Mouse (Mus musculus) fibroblast of lung, adult 2 months (primary cell): ENCODE results near the gene Gpc2.

Source experiments
- DNase-seq: peaks from one replicate; pipeline ENCODE4 v3.0.0-alpha.2; 2011; ENCODE audit warnings: low read depth

Gene Gpc2

GRCm38 (mm10) chr5:138279585-138280424 lies at the start of gene Gpc2, which contains the start of the genes Gm43720 and Stag3:
Gpc2 (minus strand) TSS chr5:138280005.
Gm43720 (minus strand) TSS chr5:138279958.
Stag3 (plus strand) TSS chr5:138280240.
- DNase-seq = peak; percentile 97

GRCm38 (mm10) chr5:138312795-138313194 lies 33.0 kb upstream of the Gpc2 start:
- no peak for DNase-seq

DNA sequence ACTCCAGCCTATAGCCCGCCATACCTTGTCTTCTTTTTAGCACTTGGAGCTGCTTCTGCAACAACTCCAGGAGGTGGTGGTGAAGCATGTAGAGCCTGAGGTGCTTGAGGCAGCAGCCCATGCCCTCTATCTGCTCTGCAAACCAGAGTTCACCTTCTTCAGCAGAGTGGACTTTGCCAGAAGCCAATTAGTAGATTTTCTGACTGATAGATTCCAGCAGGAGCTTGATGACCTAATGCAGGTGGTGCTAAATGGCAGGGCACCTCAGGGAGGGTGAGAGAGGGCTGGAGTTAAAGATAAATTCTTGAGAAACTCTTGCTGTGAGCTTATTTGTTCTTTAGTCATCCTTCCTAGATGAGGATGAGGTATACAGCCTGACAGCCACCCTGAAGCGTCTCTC lies 19.8 kb upstream of the Gpc2 start:
- DNase-seq = no peak

GRCm38 (mm10) chr5:138294158-138294557 lies 14.4 kb upstream of the Gpc2 start:
- no peak for DNase-seq

GRCm38 (mm10) chr5:138291638-138292037 lies 11.8 kb upstream of the Gpc2 start:
- no peak for DNase-seq

DNA sequence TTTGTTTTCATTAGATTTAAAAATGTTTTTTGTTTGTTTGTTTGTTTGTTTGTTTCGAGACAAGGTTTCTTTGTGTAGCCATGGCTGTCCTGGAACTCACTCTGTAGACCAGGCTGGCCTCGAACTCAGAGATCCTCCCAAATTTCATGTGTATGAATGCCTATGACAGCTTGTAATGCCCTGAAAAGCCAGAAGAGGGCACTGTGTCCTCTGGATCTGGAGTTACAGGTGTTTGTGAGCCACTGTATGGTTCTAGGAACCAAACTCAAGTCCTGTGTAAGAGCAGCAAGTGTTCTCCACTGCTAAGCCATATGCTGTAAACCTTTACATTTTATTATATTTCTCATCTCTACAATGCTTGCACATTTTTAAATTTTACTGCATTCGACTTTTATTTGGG lies 8.1 kb upstream of the Gpc2 start:
- no peak for DNase-seq

DNA sequence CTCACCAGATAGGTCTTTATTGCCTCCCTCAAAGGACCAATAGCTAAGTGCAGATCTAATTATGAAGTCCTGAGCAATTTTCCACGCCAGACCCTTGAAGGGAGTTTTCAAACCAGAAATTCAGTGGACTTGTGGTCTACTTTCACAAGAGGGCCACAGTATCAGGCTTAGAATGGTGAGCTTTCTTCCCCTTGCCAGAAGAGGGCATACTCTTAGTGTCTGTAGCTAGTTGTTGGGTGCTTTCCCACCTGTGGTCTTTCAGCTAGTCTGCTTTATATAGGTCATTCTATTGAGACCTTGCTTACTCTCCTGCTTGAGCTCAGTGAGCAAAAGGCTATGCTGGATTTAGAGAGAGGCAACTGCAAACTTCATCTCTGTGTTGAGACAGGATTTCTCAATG lies 3.7 kb upstream of the Gpc2 start:
- no peak for DNase-seq

- DNase-seq = no peak
Measured at GRCm38 (mm10) chr5:138281798-138282197, 2.0 kb upstream of the Gpc2 start.

GRCm38 (mm10) chr5:138280829-138281228 lies 1.0 kb upstream of the Gpc2 start:
- no peak for DNase-seq

GRCm38 (mm10) chr5:138280425-138280768 lies 592 bp upstream of the Gpc2 start:
- no peak for DNase-seq

GRCm38 (mm10) chr5:138277994-138278393 lies 1.8 kb downstream of the Gpc2 start:
- DNase-seq = no peak

DNA sequence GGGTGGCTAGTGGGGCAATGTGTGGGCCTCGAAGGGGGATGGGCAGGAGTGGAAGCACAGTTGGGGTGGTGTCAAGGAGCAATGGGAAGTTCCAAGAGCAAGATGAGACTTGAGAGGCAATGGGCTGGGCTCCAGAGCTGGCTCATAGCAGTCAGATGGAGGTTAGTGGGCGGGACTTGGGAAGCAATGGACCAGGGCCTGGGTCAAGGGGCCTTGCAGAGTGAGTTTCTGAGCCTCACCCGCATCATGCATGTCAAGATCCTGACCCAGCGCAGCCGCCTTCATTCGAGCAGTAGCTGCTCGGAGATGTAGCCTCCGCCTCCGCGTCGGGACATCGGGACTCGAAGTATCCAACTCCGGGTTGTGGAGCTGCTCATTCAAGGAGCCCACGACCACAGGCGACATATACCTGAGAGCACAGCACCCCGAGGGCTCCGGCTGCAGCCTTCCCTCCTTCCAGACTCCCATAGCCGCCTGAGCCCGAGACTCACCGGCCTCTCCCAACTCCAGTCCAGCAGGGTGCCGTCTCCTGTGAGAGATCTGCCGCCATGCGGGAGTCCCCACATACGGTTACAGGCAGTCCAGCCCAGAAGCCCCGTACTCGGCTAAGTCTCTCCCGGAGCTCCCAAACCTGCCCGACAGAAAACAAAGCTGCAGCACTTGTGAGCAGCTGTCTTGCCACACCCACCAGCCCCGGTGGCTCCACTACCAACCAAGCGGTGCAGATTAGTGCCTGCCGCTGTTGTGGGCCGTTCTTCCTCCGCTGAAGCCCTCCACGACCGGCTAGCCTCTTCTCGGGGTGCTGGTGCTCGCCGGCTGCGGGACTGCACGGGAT lies 4.4 kb downstream of the Gpc2 start:
- no peak for DNase-seq

DNA sequence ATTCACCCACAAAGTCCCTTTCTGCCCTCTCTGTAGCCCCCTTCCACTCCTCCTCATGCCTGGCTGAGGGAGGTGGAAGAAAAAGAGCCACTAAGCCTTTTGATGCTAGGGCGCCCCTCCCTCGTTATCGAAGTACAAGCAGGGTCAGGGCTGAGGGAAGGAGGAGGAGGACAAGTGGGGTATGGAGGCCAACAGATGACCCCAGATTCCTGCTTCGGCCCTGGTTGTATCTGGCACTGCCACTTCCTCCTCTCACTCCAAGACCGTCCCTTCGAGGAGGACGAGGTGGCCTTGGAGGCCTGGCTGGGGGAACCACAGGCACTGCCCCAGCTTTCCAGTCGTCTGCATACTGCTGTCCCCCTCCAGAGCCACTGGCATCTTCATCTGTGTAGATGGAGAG lies 5.6 kb downstream of the Gpc2 start:
- DNase-seq = no peak

- DNase-seq = peak; percentile 45
Measured at GRCm38 (mm10) chr5:138272409-138272923, 7.3 kb downstream of the Gpc2 start, which contains the start of gene Gal3st4. Gal3st4 (minus strand) TSS chr5:138272840.

DNA sequence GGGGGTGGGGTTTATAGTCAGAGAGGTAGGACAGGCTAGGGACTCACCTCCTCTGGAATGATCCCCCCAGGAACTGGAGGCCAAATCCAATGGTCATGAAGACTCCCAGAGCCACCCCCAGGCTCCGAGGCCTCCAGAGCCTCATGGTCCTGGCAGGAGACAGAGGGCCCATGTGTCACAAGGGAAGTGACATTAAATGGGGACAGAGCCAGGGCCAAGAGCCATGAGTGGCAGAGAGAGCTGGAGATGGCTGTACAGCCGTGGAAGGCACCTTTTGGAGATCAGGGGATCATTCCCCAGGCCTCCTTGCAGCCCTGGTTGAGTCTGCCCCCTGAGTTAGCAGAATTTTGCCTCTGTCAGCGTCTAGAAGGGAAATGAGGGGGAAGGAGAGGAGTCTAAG lies 8.6 kb downstream of the Gpc2 start:
- no peak for DNase-seq

DNA sequence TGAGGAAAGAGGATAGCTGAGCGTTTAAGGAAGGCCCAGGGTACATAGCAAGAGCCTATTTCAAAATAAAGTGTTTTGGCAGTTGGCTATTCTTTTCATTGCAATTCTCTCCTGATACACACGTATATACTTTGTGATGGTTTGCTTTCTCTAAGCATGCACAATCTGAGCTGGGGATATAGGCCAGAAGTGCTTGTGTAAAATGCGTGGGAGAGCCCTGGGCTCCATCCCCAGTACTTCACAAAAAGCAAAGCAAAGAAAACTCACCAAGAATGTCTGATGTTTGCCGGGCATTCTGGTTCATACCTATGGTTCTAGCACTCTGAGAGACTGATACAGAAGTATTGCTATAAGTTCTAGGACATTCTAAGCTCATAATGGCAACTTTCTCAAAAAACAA lies 10.8 kb downstream of the Gpc2 start:
- DNase-seq = no peak

GRCm38 (mm10) chr5:138267114-138267513 lies 12.7 kb downstream of the Gpc2 start:
- no peak for DNase-seq

- DNase-seq = no peak
Measured at GRCm38 (mm10) chr5:138265712-138266111, 14.1 kb downstream of the Gpc2 start.

DNA sequence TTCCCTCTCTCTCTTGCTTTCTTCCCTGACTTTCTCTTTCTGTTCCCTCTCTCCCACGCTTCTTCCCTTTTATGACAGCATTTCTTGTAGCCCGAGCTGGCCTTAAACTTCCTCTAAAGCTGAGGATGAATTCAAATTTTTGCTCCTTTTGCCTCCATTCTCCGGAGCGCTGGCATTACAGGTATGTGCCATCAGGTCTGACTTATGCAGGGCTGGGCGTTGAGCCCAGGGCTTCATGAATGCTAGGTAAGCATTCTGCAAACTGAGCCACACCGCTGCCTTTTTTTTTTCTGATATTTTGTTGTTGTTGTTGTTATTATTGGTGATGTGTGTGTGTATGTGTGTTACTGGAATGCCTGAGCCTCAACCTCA lies 15.6 kb downstream of the Gpc2 start:
- DNase-seq = no peak

GRCm38 (mm10) chr5:138263260-138264206 lies 16.3 kb downstream of the Gpc2 start, which contains the start of gene BC037034:
BC037034 (minus strand) TSS chr5:138264033.
- DNase-seq = peak; percentile 66

- DNase-seq = no peak
Measured at GRCm38 (mm10) chr5:138262582-138263240, 17.1 kb downstream of the Gpc2 start.
